Mouse (Mus musculus): ENCODE measurements around the gene Ddx55.
A peak's percentile ranks its signal among the peaks of the same experiment; 100 is the strongest.

Ddx55 gene

GRCm38 (mm10) chr5:124552558-124553307 lies at the start of gene Ddx55:
Gene Ddx55 (plus strand): TSS chr5:124552864.
- DNase-seq, result peak; percentile 89

GRCm38 (mm10) chr5:124503742-124504141 lies 48.9 kb upstream of the Ddx55 start:
- DNase-seq, result no peak

GRCm38 (mm10) chr5:124505235-124505634 lies 47.4 kb upstream of the Ddx55 start:
- DNase-seq, result no peak

GRCm38 (mm10) chr5:124506731-124507359 lies 45.8 kb upstream of the Ddx55 start:
- no peak for DNase-seq

GRCm38 (mm10) chr5:124509200-124509599 lies 43.5 kb upstream of the Ddx55 start:
- DNase-seq, result no peak

GRCm38 (mm10) chr5:124509742-124510237 lies 42.9 kb upstream of the Ddx55 start:
- no peak for DNase-seq

GRCm38 (mm10) chr5:124510536-124511050 lies 42.1 kb upstream of the Ddx55 start:
- DNase-seq, result no peak

GRCm38 (mm10) chr5:124515789-124516188 lies 36.9 kb upstream of the Ddx55 start:
- DNase-seq, result no peak

- no peak for DNase-seq
Observed at GRCm38 (mm10) chr5:124518648-124519047, 34.0 kb upstream of the Ddx55 start.

GRCm38 (mm10) chr5:124521588-124521987 lies 31.1 kb upstream of the Ddx55 start:
- no peak for DNase-seq

GRCm38 (mm10) chr5:124523032-124523431 lies 29.6 kb upstream of the Ddx55 start:
- no peak for DNase-seq

- DNase-seq, result no peak
Observed at GRCm38 (mm10) chr5:124524943-124525342, 27.7 kb upstream of the Ddx55 start.

GRCm38 (mm10) chr5:124528351-124528750 lies 24.3 kb upstream of the Ddx55 start:
- DNase-seq, result no peak

GRCm38 (mm10) chr5:124528791-124529190 lies 23.9 kb upstream of the Ddx55 start:
- no peak for DNase-seq

GRCm38 (mm10) chr5:124529191-124529651 lies 23.4 kb upstream of the Ddx55 start:
- DNase-seq, result no peak

GRCm38 (mm10) chr5:124529697-124530096 lies 23.0 kb upstream of the Ddx55 start:
- no peak for DNase-seq

- peak; percentile 76 for DNase-seq
Observed at GRCm38 (mm10) chr5:124530655-124531582, 21.7 kb upstream of the Ddx55 start, which contains the start of gene Rilpl1. Gene Rilpl1 (minus strand): TSS chr5:124531391.

GRCm38 (mm10) chr5:124531583-124531930 lies 21.1 kb upstream of the Ddx55 start:
- DNase-seq, result no peak

- DNase-seq, result no peak
Observed at GRCm38 (mm10) chr5:124532451-124532850, 20.2 kb upstream of the Ddx55 start.

- DNase-seq, result no peak
Observed at GRCm38 (mm10) chr5:124535016-124535415, 17.6 kb upstream of the Ddx55 start.

GRCm38 (mm10) chr5:124536776-124537175 lies 15.9 kb upstream of the Ddx55 start:
- DNase-seq, result no peak

All from cerebellum, adult 9-11 months (tissue).